Mouse (Mus musculus): ENCODE results near the gene Insig1. TPM values are rescaled to one million over a fixed set of nuclear protein-coding genes. Genes with fewer than 3 reads are reported as not detected.

The Insig1 gene
- polyA plus RNA-seq, 1 experiment from 2014 or later: 37.8 TPM

GRCm38 (mm10) chr5:28042779-28043178, 28.4 kb upstream of the Insig1 start:
- Histone ChIP-seq H3K4me3 (ENCODE audit: inconsistent target) (no peak overlapping the region), H3K79me2 (ENCODE audit: inconsistent target) (no peaks in the 10 kb centered on the region), H3K27ac (no peak overlapping the region), H3K36me3 (ENCODE audit: inconsistent target) (no peaks in the 10 kb centered on the region)
- WGBS (ENCODE audit: missing documents): 89% methylated on average over 2 of the region's 2 CpGs

DNA sequence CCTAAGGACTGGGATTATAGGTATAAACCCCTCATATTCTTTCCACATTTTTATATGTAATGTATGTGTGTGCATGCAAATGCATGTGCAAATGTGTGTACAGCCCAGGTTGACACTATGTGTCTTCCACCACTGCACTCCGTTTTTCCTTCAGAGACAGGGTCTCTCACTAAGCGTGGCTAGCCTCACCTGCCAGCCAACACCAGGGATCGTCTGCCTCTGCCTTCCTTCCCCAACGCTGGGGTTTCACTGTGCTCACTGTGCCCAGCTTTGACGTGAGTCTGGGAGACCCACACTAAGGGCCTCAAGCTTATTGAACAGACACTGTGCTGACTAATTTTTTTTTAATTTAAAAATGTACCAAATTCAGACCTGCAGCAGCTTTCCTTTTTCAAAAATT, 27.8 kb upstream of the Insig1 start:
- Histone ChIP-seq H3K79me2 (ENCODE audit: inconsistent target) (no peaks in the 10 kb centered on the region), H3K4me3 (ENCODE audit: inconsistent target) (no peak overlapping the region), H3K27ac (no peak overlapping the region), H3K36me3 (ENCODE audit: inconsistent target) (no peaks in the 10 kb centered on the region)
- 90% methylated on average over 5 of the region's 5 CpGs for WGBS (ENCODE audit: missing documents)

- H3K4me3 ChIP-seq (ENCODE audit: inconsistent target): no peak overlapping the region
- WGBS (ENCODE audit: missing documents): 100% methylated on average over 3 of the region's 3 CpGs
- no peak overlapping the region for H3K27ac ChIP-seq
- H3K36me3 ChIP-seq (ENCODE audit: inconsistent target): no peaks in the 10 kb centered on the region
- no peaks in the 10 kb centered on the region for H3K79me2 ChIP-seq (ENCODE audit: inconsistent target)
Observed at GRCm38 (mm10) chr5:28046966-28047365, 24.2 kb upstream of the Insig1 start.

GRCm38 (mm10) chr5:28047961-28048360, 23.2 kb upstream of the Insig1 start:
- Histone ChIP-seq H3K36me3 (ENCODE audit: inconsistent target) (no peaks in the 10 kb centered on the region), H3K4me3 (ENCODE audit: inconsistent target) (no peak overlapping the region)
- 77% methylated on average over 1 of the region's 1 CpGs for WGBS (ENCODE audit: missing documents)

DNA sequence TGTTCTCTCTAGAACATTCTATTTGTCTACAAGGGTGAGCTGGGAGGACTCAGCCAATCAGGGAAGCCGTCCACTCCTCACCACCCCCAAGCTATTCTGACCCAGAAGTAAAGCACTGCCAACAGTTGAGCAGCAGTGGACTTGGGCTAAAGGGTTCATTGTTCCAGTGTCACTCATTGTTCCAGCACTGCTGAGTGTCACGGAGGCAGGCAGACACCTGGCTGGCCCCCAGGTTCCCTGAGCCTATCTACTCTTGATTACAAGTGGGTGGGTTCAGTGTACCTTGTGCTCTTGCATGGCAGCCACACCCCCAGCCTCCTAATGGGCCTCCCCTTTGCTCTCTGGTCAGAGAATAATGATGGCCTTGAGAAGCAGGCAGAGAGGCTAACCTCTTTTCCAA, 15.7 kb upstream of the Insig1 start:
- no peak overlapping the region for H3K27ac ChIP-seq

More at GRCm38 (mm10) chr5:28047961-28048360, 23.2 kb upstream of the Insig1 start:
- Histone ChIP-seq H3K79me2 (ENCODE audit: inconsistent target) (no peaks in the 10 kb centered on the region), H3K27ac (no peak overlapping the region)

DNA sequence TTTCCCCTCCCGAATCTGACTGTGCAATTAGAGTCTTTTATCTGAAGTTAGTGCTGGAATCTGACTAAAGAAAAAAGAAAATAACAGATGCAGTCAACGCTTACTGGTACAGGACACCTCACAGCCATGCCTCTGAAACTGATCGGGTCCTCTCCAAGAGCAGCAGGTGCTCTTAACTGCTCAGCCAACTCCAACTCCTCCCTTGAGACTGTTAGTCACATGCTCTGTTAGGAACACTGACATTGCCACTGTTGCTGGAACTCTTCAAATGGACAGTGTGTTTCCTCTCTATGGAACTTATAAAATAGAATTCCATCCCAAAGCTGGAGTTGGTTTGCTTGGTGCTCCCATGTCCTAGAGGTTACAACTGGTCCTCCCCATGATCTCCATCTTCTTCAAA, 14.3 kb upstream of the Insig1 start:
- WGBS (ENCODE audit: missing documents): 88% methylated on average over 3 of the region's 3 CpGs
- Histone ChIP-seq H3K36me3 (ENCODE audit: inconsistent target) (no peaks in the 10 kb centered on the region), H3K4me3 (ENCODE audit: inconsistent target) (no peak overlapping the region), H3K27ac (no peak overlapping the region), H3K79me2 (ENCODE audit: inconsistent target) (no peaks in the 10 kb centered on the region)

More for the DNA sequence above, 15.7 kb upstream of the Insig1 start:
- no peaks in the 10 kb centered on the region for H3K36me3 ChIP-seq (ENCODE audit: inconsistent target)
- WGBS (ENCODE audit: missing documents): 93% methylated on average over 2 of the region's 2 CpGs
- no peaks in the 10 kb centered on the region for H3K79me2 ChIP-seq (ENCODE audit: inconsistent target)
- H3K4me3 ChIP-seq (ENCODE audit: inconsistent target): no peak overlapping the region

- Histone ChIP-seq H3K27ac (no peak overlapping the region), H3K36me3 (ENCODE audit: inconsistent target) (no peaks in the 10 kb centered on the region), H3K79me2 (ENCODE audit: inconsistent target) (no peaks in the 10 kb centered on the region)
Observed at GRCm38 (mm10) chr5:28060506-28060905, 10.7 kb upstream of the Insig1 start.

GRCm38 (mm10) chr5:28061011-28061410, 10.2 kb upstream of the Insig1 start:
- no peak overlapping the region for H3K27ac ChIP-seq
- H3K79me2 ChIP-seq (ENCODE audit: inconsistent target): no peaks in the 10 kb centered on the region
- 92% methylated on average over 6 of the region's 6 CpGs for WGBS (ENCODE audit: missing documents)
- H3K4me3 ChIP-seq (ENCODE audit: inconsistent target): no peak overlapping the region
- no peaks in the 10 kb centered on the region for H3K36me3 ChIP-seq (ENCODE audit: inconsistent target)

More at GRCm38 (mm10) chr5:28060506-28060905, 10.7 kb upstream of the Insig1 start:
- no peak overlapping the region for H3K4me3 ChIP-seq (ENCODE audit: inconsistent target)

DNA sequence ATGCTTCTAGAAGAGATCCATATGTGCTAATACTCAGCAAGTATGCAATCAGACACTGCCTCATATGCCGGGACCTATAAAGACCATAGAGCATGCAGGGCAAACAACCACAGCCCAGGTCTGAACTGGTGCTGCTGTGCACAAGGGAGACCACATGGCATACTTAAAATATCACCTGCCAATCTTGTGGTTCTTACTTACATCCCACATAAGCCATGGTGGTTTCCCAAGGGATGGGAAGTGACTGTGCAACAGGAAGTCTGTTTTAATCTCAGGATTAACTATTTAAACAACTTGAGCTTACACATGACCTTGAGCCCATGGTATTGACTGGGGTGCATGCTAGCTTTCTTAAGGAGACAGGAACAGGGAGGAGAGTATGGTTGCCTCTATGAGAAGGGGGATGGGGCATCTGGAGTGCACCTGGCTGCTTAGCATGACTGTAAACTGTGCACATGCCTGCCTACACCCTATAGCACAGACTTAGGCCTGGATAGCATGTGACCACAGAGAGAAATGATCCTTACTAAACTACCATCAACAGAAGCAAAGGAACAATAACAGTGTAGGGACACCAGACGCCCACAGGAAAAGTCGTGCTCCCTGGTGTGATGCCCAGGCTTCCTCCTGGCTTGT, 7.1 kb upstream of the Insig1 start:
- Histone ChIP-seq H3K79me2 (ENCODE audit: inconsistent target) (no peaks in the 10 kb centered on the region), H3K36me3 (ENCODE audit: inconsistent target) (no peaks in the 10 kb centered on the region), H3K27ac (no peak overlapping the region), H3K4me3 (ENCODE audit: inconsistent target) (no peak overlapping the region)
- 27% methylated on average over 3 of the region's 3 CpGs for WGBS (ENCODE audit: missing documents)

GRCm38 (mm10) chr5:28065275-28065674, 5.9 kb upstream of the Insig1 start:
- Histone ChIP-seq H3K4me3 (ENCODE audit: inconsistent target) (no peak overlapping the region), H3K27ac (no peak overlapping the region)

GRCm38 (mm10) chr5:28066311-28066710, 4.9 kb upstream of the Insig1 start:
- Histone ChIP-seq H3K36me3 (ENCODE audit: inconsistent target) (no peaks in the 10 kb centered on the region), H3K4me3 (ENCODE audit: inconsistent target) (no peak overlapping the region), H3K27ac (no peak overlapping the region), H3K79me2 (ENCODE audit: inconsistent target) (no peaks in the 10 kb centered on the region)
- WGBS (ENCODE audit: missing documents): 92% methylated on average over 5 of the region's 5 CpGs

More at GRCm38 (mm10) chr5:28065275-28065674, 5.9 kb upstream of the Insig1 start:
- 23% methylated on average over 4 of the region's 4 CpGs for WGBS (ENCODE audit: missing documents)
- Histone ChIP-seq H3K36me3 (ENCODE audit: inconsistent target) (no peaks in the 10 kb centered on the region), H3K79me2 (ENCODE audit: inconsistent target) (no peaks in the 10 kb centered on the region)

GRCm38 (mm10) chr5:28070149-28070827, 875 bp upstream of the Insig1 start:
- WGBS (ENCODE audit: missing documents): 33% methylated on average over 9 of the region's 9 CpGs
- H3K79me2 ChIP-seq (ENCODE audit: inconsistent target): peaks cover 35% of the 10 kb centered on the region
- H3K27ac ChIP-seq: peak overlapping the region; percentile 99
- peaks cover 22% of the 10 kb centered on the region for H3K36me3 ChIP-seq (ENCODE audit: inconsistent target)
- peak overlapping the region; percentile 44 for H3K4me3 ChIP-seq (ENCODE audit: inconsistent target)

DNA sequence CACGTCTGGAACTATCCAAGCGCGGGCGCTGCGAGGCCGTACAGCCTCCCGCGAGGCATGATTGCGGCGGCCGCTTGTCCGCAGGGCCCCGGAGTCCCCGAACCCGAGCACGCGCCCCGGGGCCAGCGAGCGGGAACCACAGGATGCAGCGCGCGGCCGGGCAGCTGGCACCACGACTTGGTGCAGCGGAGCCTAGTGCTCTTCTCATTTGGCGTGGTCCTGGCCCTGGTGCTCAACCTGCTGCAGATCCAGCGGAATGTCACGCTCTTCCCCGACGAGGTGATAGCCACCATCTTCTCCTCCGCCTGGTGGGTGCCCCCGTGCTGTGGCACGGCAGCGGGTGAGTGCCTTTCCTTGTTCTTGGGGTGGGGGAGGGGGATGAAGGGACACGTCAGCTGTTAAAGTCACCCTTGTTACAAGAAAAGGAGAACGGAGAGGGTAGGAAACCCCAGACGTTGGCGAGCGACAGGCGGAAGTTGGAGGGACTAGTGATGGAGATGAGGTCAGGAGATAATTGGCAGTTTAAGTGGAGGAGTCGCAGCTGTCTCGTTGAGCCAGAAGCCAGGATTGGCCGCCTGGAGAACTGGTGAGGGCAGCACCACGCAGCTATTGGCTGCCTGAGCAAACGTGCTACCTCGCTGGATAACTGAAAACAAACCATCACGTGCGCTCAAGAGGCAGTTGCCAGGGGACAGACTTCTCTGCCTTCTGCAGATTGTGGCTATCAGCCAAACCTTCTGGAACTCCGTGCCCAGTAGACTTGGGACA, 477 bp downstream of the Insig1 start:
- peaks cover 35% of the 10 kb centered on the region for H3K36me3 ChIP-seq (ENCODE audit: inconsistent target)
- H3K27ac ChIP-seq: peak overlapping the region; percentile 94
- peaks cover 35% of the 10 kb centered on the region for H3K79me2 ChIP-seq (ENCODE audit: inconsistent target)
- peak overlapping the region; percentile 74 for H3K4me3 ChIP-seq (ENCODE audit: inconsistent target)
- under 1% methylated on average over 50 of the region's 50 CpGs for WGBS (ENCODE audit: missing documents)

- WGBS (ENCODE audit: missing documents): 92% methylated on average over 2 of the region's 2 CpGs
- Histone ChIP-seq H3K79me2 (ENCODE audit: inconsistent target) (peaks cover 6% of the 10 kb centered on the region), H3K27ac (no peak overlapping the region), H3K36me3 (ENCODE audit: inconsistent target) (peaks cover 23% of the 10 kb centered on the region), H3K4me3 (ENCODE audit: inconsistent target) (no peak overlapping the region)
Observed at GRCm38 (mm10) chr5:28079431-28079830, 8.3 kb downstream of the Insig1 start.

DNA sequence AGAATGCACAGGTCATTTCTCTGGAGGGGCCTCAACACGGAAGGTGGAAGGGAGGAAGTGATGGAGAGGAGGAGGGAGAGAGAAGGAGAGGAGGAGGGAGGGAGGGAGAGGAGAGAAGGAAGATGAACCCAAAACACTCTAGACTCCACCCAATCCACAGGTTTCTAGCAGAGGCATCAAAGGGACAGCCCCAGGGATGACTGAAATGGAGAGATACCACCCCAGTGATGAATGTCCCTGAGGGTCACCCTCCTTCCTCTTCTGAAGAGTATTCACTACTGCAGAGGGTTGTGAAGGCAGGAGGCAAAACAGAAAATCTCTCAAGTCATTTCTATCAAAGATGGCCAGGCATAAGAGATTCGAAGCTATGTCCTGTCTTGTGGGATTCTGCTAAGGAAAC, 10.0 kb downstream of the Insig1 start:
- peaks cover 7% of the 10 kb centered on the region; the same call in 1 of the 2 replicates for H3K36me3 ChIP-seq (ENCODE audit: inconsistent target)
- no peak overlapping the region for H3K27ac ChIP-seq
- no peak overlapping the region for H3K4me3 ChIP-seq (ENCODE audit: inconsistent target)
- WGBS (ENCODE audit: missing documents): 69% methylated on average over 2 of the region's 2 CpGs
- no peaks in the 10 kb centered on the region for H3K79me2 ChIP-seq (ENCODE audit: inconsistent target)

All from macrophage (primary cell).